Mouse (Mus musculus) heart, embryonic 14.5 days (tissue): ENCODE measurements at regions not wholly inside any gene's neighbourhood (a gene's known extent, or its start where the extent isn't known, plus 50 kb on each side); places are given as distances from the start of the nearest gene placed in this dataset.

Experiments
- ATAC-seq: fragments of 200-750 bp; cut with Nextera tagmentation; 2 replicates; pipeline ENCODE4 v1.8.0; 2017; ENCODE audit warnings: low read depth, moderate TSS enrichment; ENCODE audit not compliant: insufficient number of reproducible peaks, insufficient read depth, low FRiP score
- H3K27ac ChIP-seq, 2 experiments: fragments of 200-500 bp in 1 of 2; fragments of 300-500 bp in 1 of 2; sonication (generic) in 1 of 2; replicated peaks in 1 of 2; 2 replicates each; pipeline ENCODE4 v1.5.1; 2012 to 2014; ENCODE audit warnings: low read depth in 2 of 2, low read length in 2 of 2, control low read depth in 1 of 2, mild to moderate bottlenecking in 1 of 2, mixed read lengths in 1 of 2; ENCODE audit not compliant: control insufficient read depth in 1 of 2, insufficient read depth in 1 of 2
- H3K27me3 ChIP-seq: fragments of 300-500 bp; sonication (generic); 2 replicates; pipeline ENCODE4 v1.6.1; 2014; ENCODE audit warnings: mild to moderate bottlenecking, low read length, control low read depth; ENCODE audit not compliant: control insufficient read depth, insufficient read depth
- H3K36me3 ChIP-seq: fragments of 300-500 bp; sonication (generic); 2 replicates; pipeline ENCODE4 v1.6.1; 2014; ENCODE audit warnings: mild to moderate bottlenecking, control low read depth, low read length, mixed read lengths; ENCODE audit not compliant: control insufficient read depth, insufficient read depth
- H3K4me1 ChIP-seq, 2 experiments: fragments of 200-500 bp in 1 of 2; fragments of 300-500 bp in 1 of 2; sonication (generic) in 1 of 2; 2 replicates each; pipeline ENCODE4 v1.6.1; 2012 to 2014; ENCODE audit warnings: low read length in 2 of 2, control low read depth in 1 of 2, mixed read lengths in 1 of 2; ENCODE audit not compliant: control insufficient read depth in 2 of 2, insufficient read depth in 2 of 2
- H3K4me2 ChIP-seq: fragments of 300-500 bp; sonication (generic); 2 replicates; pipeline ENCODE4 v1.6.1; 2014; ENCODE audit warnings: mild to moderate bottlenecking, low read length
- H3K4me3 ChIP-seq, 2 experiments: fragments of 200-500 bp in 1 of 2; fragments of 300-500 bp in 1 of 2; sonication (generic) in 1 of 2; 2 replicates each; pipeline ENCODE4 v1.5.1; 2012 to 2014; ENCODE audit warnings: low read length in 2 of 2, mild to moderate bottlenecking in 2 of 2, control low read depth in 1 of 2, low read depth in 1 of 2, moderate library complexity in 1 of 2; ENCODE audit not compliant: control insufficient read depth in 1 of 2, insufficient read depth in 1 of 2
- H3K9ac ChIP-seq: fragments of 300-500 bp; sonication (generic); 2 replicates; pipeline ENCODE4 v1.6.1; 2014; ENCODE audit warnings: mild to moderate bottlenecking, low read length
- H3K9me3 ChIP-seq: fragments of 300-500 bp; sonication (generic); 2 replicates; pipeline ENCODE4 v1.6.1; 2016; ENCODE audit warnings: low read length, control low read depth; ENCODE audit not compliant: control insufficient read depth
- WGBS: fragments of 180-500 bp; shearing (Covaris S2); extraction: QIAGEN DNeasy Blood & Tissue Kit; methylation state at CpG from one replicate; pipeline ENCODE4 v1.1.7; 2014; 5-methylcytosine and 5-hydroxymethylcytosine counted together

DNA sequence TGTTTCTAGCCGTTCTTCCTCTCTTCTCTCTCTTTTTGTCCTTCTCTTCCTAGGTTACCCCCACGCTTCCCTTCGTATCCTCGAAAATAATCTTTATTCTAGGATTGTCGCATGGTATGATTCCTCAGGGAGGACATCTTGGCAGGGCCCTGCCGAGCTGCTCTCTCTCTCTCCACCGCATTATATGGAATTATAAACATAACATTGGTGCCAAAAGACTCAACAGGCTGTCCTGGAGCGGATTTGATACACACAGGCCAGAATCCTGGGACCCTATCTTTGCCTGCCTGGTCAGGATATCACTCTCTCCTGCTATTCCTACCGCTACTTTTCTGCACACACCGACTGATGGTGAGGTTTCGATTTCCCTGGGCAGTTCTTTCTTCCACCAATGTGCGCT is 228.9 kb upstream of the Fn1 start:
- 90% methylated on average over 12 of the region's 12 CpGs for WGBS
- H3K9ac ChIP-seq, result no peak overlapping the region
- no peaks in the 10 kb centered on the region for H3K9me3 ChIP-seq
- no peak overlapping the region for H3K27ac ChIP-seq
- no peaks in the 10 kb centered on the region for H3K27me3 ChIP-seq
- H3K36me3 ChIP-seq, result no peaks in the 10 kb centered on the region
- H3K4me3 ChIP-seq, result no peak overlapping the region
- no peak for ATAC-seq
- H3K4me2 ChIP-seq, result no peak overlapping the region
- H3K4me1 ChIP-seq, result peaks cover 0 to 2% of the 10 kb centered on the region in 2 experiments; a peak in 1 of 4 replicates

DNA sequence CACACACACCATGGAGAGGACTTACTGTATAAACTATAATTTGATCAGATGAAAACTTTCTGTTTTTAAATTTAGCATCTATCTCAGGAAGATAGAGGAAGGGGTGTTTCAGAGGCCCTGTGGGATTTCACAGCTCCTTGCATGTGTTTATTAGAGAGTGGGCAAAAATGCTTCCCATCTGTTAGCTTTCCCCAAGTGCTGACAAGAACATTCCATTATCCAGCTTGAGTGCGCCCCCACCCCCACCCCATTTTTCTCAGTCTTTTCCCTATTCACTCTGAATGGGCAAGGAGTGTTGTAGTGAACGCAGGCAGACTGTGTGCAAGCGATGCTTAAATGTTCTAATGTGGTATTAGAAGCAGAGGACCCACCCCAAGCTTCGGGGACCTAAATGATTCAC is 228.2 kb upstream of the Fn1 start:
- peaks cover 0 to under 1% of the 10 kb centered on the region in 2 experiments; a peak in 1 of 4 replicates for H3K4me1 ChIP-seq
- WGBS, result 68% methylated on average over 4 of the region's 4 CpGs
- H3K9ac ChIP-seq, result no peak overlapping the region
- H3K36me3 ChIP-seq, result no peaks in the 10 kb centered on the region
- H3K4me2 ChIP-seq, result no peak overlapping the region
- no peaks in the 10 kb centered on the region for H3K9me3 ChIP-seq
- no peak overlapping the region for H3K27ac ChIP-seq
- no peak overlapping the region for H3K4me3 ChIP-seq
- no peak for ATAC-seq
- no peaks in the 10 kb centered on the region for H3K27me3 ChIP-seq

DNA sequence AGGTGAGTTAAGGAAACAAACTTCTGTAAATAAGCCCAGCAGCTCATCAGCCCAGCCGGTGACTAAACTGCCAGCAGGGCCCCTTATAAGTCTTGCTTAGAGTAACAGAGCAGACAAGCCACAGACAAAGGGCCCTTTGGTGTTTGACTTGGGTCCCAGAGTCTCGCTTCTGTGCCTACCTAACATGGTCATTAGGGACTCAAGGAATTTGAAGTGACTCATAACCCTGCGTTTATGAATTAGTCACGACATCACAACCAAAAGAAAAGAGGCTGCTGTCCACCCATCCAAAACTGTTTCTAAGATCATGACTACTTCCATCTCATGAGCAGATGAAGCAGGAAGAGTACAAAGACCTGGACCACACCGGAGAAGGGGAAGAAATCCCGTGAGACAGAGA is 227.5 kb upstream of the Fn1 start:
- Histone ChIP-seq H3K4me1 (no peaks in the 10 kb centered on the region), H3K27me3 (no peaks in the 10 kb centered on the region), H3K4me3 (no peak overlapping the region), H3K9me3 (no peaks in the 10 kb centered on the region), H3K9ac (no peak overlapping the region), H3K4me2 (no peak overlapping the region), H3K27ac (no peak overlapping the region), H3K36me3 (no peaks in the 10 kb centered on the region)
- ATAC-seq, result no peak
- WGBS, result 67% methylated on average over 6 of the region's 6 CpGs

DNA sequence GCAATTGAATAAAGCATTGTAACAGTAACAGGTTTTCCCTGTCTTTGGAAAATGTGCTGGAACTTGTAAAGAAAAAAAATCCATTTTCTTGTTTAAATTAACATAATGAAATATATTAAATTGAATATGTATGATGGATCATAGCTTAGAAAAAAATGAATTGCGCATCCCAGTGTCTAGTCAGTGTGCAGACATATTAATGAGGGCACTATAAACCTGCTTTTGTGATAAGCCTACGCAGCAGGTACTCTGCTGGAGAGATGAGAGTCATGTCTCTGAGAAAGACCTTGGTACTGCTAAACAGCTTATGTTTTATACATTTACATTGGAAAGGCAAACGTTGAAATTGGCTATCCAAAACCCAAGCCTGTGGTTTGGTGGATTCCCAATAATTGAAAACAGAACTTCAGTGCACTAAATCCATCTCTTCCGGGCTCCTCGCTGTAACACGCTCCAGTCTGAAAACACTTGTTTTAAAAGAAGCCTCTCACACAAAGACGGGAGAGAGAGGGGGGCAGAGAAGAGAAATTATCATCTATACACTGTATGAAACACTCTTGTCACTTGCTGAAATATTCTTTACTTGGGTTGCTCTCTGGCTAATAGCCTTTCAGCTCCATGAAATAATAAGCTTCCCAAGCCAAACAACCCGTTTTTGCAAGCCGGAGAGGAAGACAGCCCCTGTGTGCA is 223.9 kb upstream of the Fn1 start:
- H3K27me3 ChIP-seq, result no peaks in the 10 kb centered on the region
- no peaks in the 10 kb centered on the region for H3K36me3 ChIP-seq
- no peak overlapping the region for H3K4me3 ChIP-seq
- 81% methylated on average over 9 of the region's 9 CpGs for WGBS
- no peak overlapping the region for H3K9ac ChIP-seq
- H3K27ac ChIP-seq, result no peak overlapping the region
- no peak overlapping the region for H3K4me2 ChIP-seq
- H3K9me3 ChIP-seq, result no peaks in the 10 kb centered on the region
- no peak for ATAC-seq
- H3K4me1 ChIP-seq, result no peaks in the 10 kb centered on the region

DNA sequence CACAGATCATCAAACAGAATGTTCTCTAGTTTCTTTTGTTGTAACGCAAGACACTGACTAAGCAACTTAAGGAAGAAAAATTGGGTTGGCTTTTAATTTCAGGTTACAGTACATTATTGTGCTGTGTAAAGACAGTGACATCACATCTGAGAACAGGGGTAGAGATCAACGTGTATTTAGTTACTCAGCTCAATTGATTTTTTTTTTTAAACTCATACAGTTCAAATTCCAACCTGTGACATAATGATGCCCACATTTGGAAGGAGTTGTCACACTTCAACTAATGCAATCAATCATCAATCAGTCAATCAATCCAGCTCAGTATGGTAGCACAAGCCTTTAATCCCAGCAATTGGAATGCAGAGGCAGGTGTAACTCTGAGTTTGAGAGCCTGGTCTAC is 221.0 kb upstream of the Fn1 start:
- Histone ChIP-seq H3K27ac (no peak overlapping the region), H3K9me3 (0 out of 2 replicates have a peak, but pooled peaks cover 6% of the 10 kb centered on the region), H3K9ac (no peak overlapping the region), H3K4me1 (no peaks in the 10 kb centered on the region), H3K36me3 (no peaks in the 10 kb centered on the region), H3K4me2 (no peak overlapping the region), H3K4me3 (no peak overlapping the region), H3K27me3 (no peaks in the 10 kb centered on the region)
- ATAC-seq, result no peak
- 81% methylated on average over 2 of the region's 2 CpGs for WGBS

DNA sequence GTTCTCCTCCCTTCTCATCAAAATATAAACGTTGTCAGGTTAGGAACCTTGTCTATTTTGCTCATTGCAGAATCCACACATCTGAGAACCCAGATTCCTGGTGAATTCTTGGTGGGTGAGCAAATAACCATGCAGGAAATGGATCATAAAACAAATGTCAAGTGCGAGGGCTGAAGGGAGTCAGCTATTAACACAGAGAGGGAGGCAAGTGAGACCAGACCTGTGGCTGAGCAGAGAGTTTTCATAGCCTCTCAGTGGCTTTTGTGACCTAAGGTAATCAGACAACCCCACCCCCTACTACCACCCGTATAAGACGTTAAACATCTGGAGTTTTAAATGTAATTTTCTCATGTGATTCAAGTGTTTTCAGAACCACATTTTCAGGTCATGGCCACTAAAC is 212.7 kb upstream of the Fn1 start:
- WGBS, result 45% methylated on average over 4 of the region's 4 CpGs
- no peak for ATAC-seq
- 0 out of 2 replicates have a peak, but pooled peaks cover 6% of the 10 kb centered on the region for H3K9me3 ChIP-seq

DNA sequence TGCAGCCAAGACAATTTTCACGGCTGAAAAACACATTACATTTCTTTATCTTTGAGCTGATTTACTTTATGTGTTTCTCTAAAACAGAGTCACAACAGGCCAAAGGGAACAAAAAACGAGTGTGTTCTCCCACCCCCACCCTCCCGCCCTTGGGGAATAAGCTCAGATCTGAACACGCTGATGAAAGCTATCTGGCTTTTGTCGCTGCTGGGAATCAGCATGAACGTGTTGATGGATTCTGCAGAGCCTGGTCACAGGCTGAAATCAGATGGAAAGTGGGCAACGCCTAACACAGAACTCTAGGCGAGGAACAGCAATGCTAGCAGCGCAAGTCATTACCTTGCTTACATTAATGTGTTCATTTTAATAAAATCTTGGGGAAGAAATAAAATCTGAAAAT is 211.7 kb upstream of the Fn1 start:
- no peak overlapping the region for H3K9ac ChIP-seq

More for the DNA sequence above, 212.7 kb upstream of the Fn1 start:
- peaks cover 0 to 13% of the 10 kb centered on the region in 2 experiments; a peak in 2 of 4 replicates for H3K4me1 ChIP-seq
- no peak overlapping the region for H3K4me3 ChIP-seq
- H3K27me3 ChIP-seq, result no peaks in the 10 kb centered on the region
- no peak overlapping the region for H3K4me2 ChIP-seq
- no peak overlapping the region for H3K9ac ChIP-seq
- H3K27ac ChIP-seq, result no peak overlapping the region
- H3K36me3 ChIP-seq, result no peaks in the 10 kb centered on the region

DNA sequence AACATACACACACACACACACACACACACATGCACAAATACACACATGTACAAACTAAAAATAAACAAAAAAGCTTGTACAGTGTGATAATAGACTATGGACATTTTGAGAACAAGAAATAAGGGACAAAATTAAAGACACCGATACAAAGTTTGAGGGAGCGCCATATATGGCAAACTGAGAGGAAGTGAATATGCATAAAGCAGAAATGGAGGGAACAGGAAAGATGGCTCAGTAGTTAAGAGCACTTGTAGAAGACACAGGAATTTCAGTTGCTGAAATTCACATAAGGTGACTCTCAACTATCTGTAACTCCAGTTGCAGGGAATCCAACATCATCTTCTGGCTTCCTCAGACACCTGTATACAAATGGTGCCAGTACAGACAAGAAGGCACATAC is 200.2 kb upstream of the Fn1 start:
- Histone ChIP-seq H3K36me3 (no peaks in the 10 kb centered on the region), H3K4me2 (no peak overlapping the region), H3K27ac (no peak overlapping the region), H3K4me1 (no peaks in the 10 kb centered on the region; a peak in 1 of 4 replicates), H3K9ac (no peak overlapping the region), H3K27me3 (no peaks in the 10 kb centered on the region), H3K9me3 (no peaks in the 10 kb centered on the region), H3K4me3 (no peak overlapping the region)
- no peak for ATAC-seq
- WGBS, result 97% methylated on average over 2 of the region's 2 CpGs

More for the DNA sequence above, 211.7 kb upstream of the Fn1 start:
- Histone ChIP-seq H3K36me3 (no peaks in the 10 kb centered on the region), H3K4me1 (peaks cover 0 to 13% of the 10 kb centered on the region in 2 experiments; a peak in 2 of 4 replicates), H3K27me3 (no peaks in the 10 kb centered on the region), H3K4me3 (no peak overlapping the region), H3K4me2 (no peak overlapping the region), H3K9me3 (0 out of 2 replicates have a peak, but pooled peaks cover 4% of the 10 kb centered on the region), H3K27ac (no peak overlapping the region)
- no peak for ATAC-seq
- WGBS, result 22% methylated on average over 9 of the region's 9 CpGs
